Mouse (Mus musculus) forebrain, embryonic 12.5 days (tissue): ENCODE results near the gene Kctd20. TPM values are rescaled to one million over a fixed set of nuclear protein-coding genes. Genes with fewer than 3 reads are reported as not detected.
A peak's percentile ranks its signal among the peaks of the same experiment; 100 is the strongest.

ENCODE experiments used
- ATAC-seq: fragments of 200-750 bp; cut with Nextera tagmentation; 2 replicates; pipeline ENCODE4 v1.8.0; 2017; ENCODE audit warnings: moderate TSS enrichment; ENCODE audit not compliant: low FRiP score
- H3K27ac ChIP-seq: fragments of 300-500 bp; sonication (generic); 2 replicates; pipeline ENCODE4 v1.5.1; 2016; ENCODE audit warnings: mild to moderate bottlenecking
- H3K27me3 ChIP-seq: fragments of 300-500 bp; sonication (generic); 2 replicates; pipeline ENCODE4 v1.6.1; 2016; ENCODE audit warnings: mild to moderate bottlenecking
- H3K36me3 ChIP-seq: fragments of 300-500 bp; sonication (generic); replicated peaks from 2 replicates; pipeline ENCODE4 v1.6.1; 2016; ENCODE audit warnings: mild to moderate bottlenecking
- H3K4me1 ChIP-seq: fragments of 300-500 bp; sonication (generic); 2 replicates; pipeline ENCODE4 v1.6.1; 2016
- H3K4me2 ChIP-seq: fragments of 300-500 bp; sonication (generic); 2 replicates; pipeline ENCODE4 v1.6.1; 2016; ENCODE audit warnings: mild to moderate bottlenecking, moderate library complexity
- H3K4me3 ChIP-seq: fragments of 300-500 bp; sonication (generic); replicated peaks from 2 replicates; pipeline ENCODE4 v1.5.1; 2016; ENCODE audit warnings: mild to moderate bottlenecking
- H3K9ac ChIP-seq: fragments of 300-500 bp; sonication (generic); 2 replicates; pipeline ENCODE4 v1.6.1; 2016; ENCODE audit warnings: mild to moderate bottlenecking
- H3K9me3 ChIP-seq: fragments of 300-500 bp; sonication (generic); 2 replicates; pipeline ENCODE4 v1.6.1; 2016
- WGBS: fragments of 180-500 bp; shearing (Covaris S2); methylation state at CpG from one replicate; pipeline ENCODE4 v1.1.7; 2016; 5-methylcytosine and 5-hydroxymethylcytosine counted together
- polyA plus RNA-seq: library from polyadenylated mRNA; unstranded; fragments of >200 nt; fragmentation: Nextera tagmentation; extraction: Ambion mirVana; gene quantifications from 2 replicates; pipeline ENCODE4 v1.2.1, GENCODE M21; 2016

The Kctd20 gene
- polyA plus RNA-seq, 1 experiment from 2014 or later: 127 TPM

- peaks cover 78% of the 10 kb centered on the region for H3K36me3 ChIP-seq
- H3K9ac ChIP-seq: no peak overlapping the region
- no peaks in the 10 kb centered on the region for H3K9me3 ChIP-seq
- ATAC-seq: no peak
- no peaks in the 10 kb centered on the region for H3K27me3 ChIP-seq
- WGBS: 93% methylated on average over 10 of the region's 10 CpGs
- H3K27ac ChIP-seq: no peak overlapping the region
- no peak overlapping the region for H3K4me2 ChIP-seq
- H3K4me3 ChIP-seq: no peak overlapping the region
- H3K4me1 ChIP-seq: no peaks in the 10 kb centered on the region
Measured at GRCm38 (mm10) chr17:28961596-28961995, 9.8 kb downstream of the Kctd20 start.

GRCm38 (mm10) chr17:28967021-28967610 lies 15.4 kb downstream of the Kctd20 start:
- Histone ChIP-seq H3K27ac (no peak overlapping the region), H3K4me3 (no peak overlapping the region), H3K4me1 (no peaks in the 10 kb centered on the region), H3K27me3 (no peaks in the 10 kb centered on the region), H3K36me3 (peaks cover 99% of the 10 kb centered on the region), H3K4me2 (no peak overlapping the region), H3K9me3 (no peaks in the 10 kb centered on the region), H3K9ac (no peak overlapping the region)
- 84% methylated on average over 11 of the region's 11 CpGs for WGBS
- no peak for ATAC-seq

- H3K4me3 ChIP-seq: no peak overlapping the region
- H3K9me3 ChIP-seq: no peaks in the 10 kb centered on the region
- H3K36me3 ChIP-seq: peaks cover 99% of the 10 kb centered on the region
- H3K27me3 ChIP-seq: no peaks in the 10 kb centered on the region
- H3K9ac ChIP-seq: no peak overlapping the region
- no peak for ATAC-seq
- no peaks in the 10 kb centered on the region for H3K4me1 ChIP-seq
- H3K4me2 ChIP-seq: no peak overlapping the region
- H3K27ac ChIP-seq: no peak overlapping the region
Measured at GRCm38 (mm10) chr17:28970122-28970521, 18.4 kb downstream of the Kctd20 start.

- H3K4me3 ChIP-seq: no peak overlapping the region
- H3K4me2 ChIP-seq: no peak overlapping the region
- 96% methylated on average over 4 of the region's 4 CpGs for WGBS
- H3K9me3 ChIP-seq: no peaks in the 10 kb centered on the region
- peaks cover 85% of the 10 kb centered on the region for H3K36me3 ChIP-seq
- no peak overlapping the region for H3K9ac ChIP-seq
- H3K4me1 ChIP-seq: no peaks in the 10 kb centered on the region
- H3K27ac ChIP-seq: no peak overlapping the region
- no peak for ATAC-seq
- no peaks in the 10 kb centered on the region for H3K27me3 ChIP-seq
Measured at GRCm38 (mm10) chr17:28979091-28979490, 27.3 kb downstream of the Kctd20 start.

- Histone ChIP-seq H3K4me3 (no peak overlapping the region), H3K36me3 (peaks cover 80% of the 10 kb centered on the region), H3K9ac (no peak overlapping the region), H3K9me3 (no peaks in the 10 kb centered on the region), H3K4me2 (no peak overlapping the region), H3K27me3 (no peaks in the 10 kb centered on the region), H3K4me1 (no peaks in the 10 kb centered on the region), H3K27ac (no peak overlapping the region)
- 89% methylated on average over 4 of the region's 4 CpGs for WGBS
- no peak for ATAC-seq
Measured at GRCm38 (mm10) chr17:28981081-28981480, 29.3 kb downstream of the Kctd20 start.

- ATAC-seq: no peak
- H3K4me1 ChIP-seq: no peaks in the 10 kb centered on the region
- peaks cover 85% of the 10 kb centered on the region for H3K36me3 ChIP-seq
Measured at GRCm38 (mm10) chr17:28982591-28982990, 30.8 kb downstream of the Kctd20 start.

GRCm38 (mm10) chr17:28984724-28985420 lies 33.1 kb downstream of the Kctd20 start:
- Histone ChIP-seq H3K27ac (no peak overlapping the region), H3K4me3 (no peak overlapping the region), H3K9me3 (no peaks in the 10 kb centered on the region), H3K4me2 (no peak overlapping the region), H3K36me3 (peaks cover 86% of the 10 kb centered on the region), H3K27me3 (no peaks in the 10 kb centered on the region), H3K4me1 (no peaks in the 10 kb centered on the region), H3K9ac (no peak overlapping the region)
- 95% methylated on average over 1 of the region's 1 CpGs for WGBS
- no peak for ATAC-seq

More at GRCm38 (mm10) chr17:28982591-28982990, 30.8 kb downstream of the Kctd20 start:
- H3K4me2 ChIP-seq: no peak overlapping the region
- WGBS: 60% methylated on average over 4 of the region's 4 CpGs
- no peak overlapping the region for H3K27ac ChIP-seq
- no peaks in the 10 kb centered on the region for H3K9me3 ChIP-seq
- no peaks in the 10 kb centered on the region for H3K27me3 ChIP-seq
- H3K9ac ChIP-seq: no peak overlapping the region
- H3K4me3 ChIP-seq: no peak overlapping the region

GRCm38 (mm10) chr17:28986833-28987232 lies 35.1 kb downstream of the Kctd20 start:
- Histone ChIP-seq H3K4me3 (no peak overlapping the region), H3K36me3 (peaks cover 90% of the 10 kb centered on the region)

GRCm38 (mm10) chr17:28987713-28988112 lies 36.0 kb downstream of the Kctd20 start:
- Histone ChIP-seq H3K4me3 (no peak overlapping the region), H3K9me3 (no peaks in the 10 kb centered on the region), H3K9ac (no peak overlapping the region), H3K4me1 (peaks cover 7% of the 10 kb centered on the region; the same call in 1 of the 2 replicates), H3K27me3 (no peaks in the 10 kb centered on the region), H3K27ac (no peak overlapping the region), H3K4me2 (no peak overlapping the region), H3K36me3 (peaks cover 82% of the 10 kb centered on the region)
- WGBS: 59% methylated on average over 4 of the region's 4 CpGs
- no peak for ATAC-seq

More at GRCm38 (mm10) chr17:28986833-28987232, 35.1 kb downstream of the Kctd20 start:
- no peaks in the 10 kb centered on the region for H3K27me3 ChIP-seq
- peaks cover 6% of the 10 kb centered on the region; the same call in 1 of the 2 replicates for H3K4me1 ChIP-seq
- H3K27ac ChIP-seq: no peak overlapping the region
- no peak overlapping the region for H3K9ac ChIP-seq
- no peak for ATAC-seq
- no peaks in the 10 kb centered on the region for H3K9me3 ChIP-seq
- H3K4me2 ChIP-seq: no peak overlapping the region

GRCm38 (mm10) chr17:28988291-28988690 lies 36.5 kb downstream of the Kctd20 start:
- Histone ChIP-seq H3K27me3 (no peaks in the 10 kb centered on the region), H3K9ac (no peak overlapping the region), H3K36me3 (peaks cover 76% of the 10 kb centered on the region), H3K27ac (no peak overlapping the region), H3K4me3 (no peak overlapping the region), H3K9me3 (no peaks in the 10 kb centered on the region), H3K4me2 (no peak overlapping the region), H3K4me1 (peaks cover 7% of the 10 kb centered on the region; the same call in 1 of the 2 replicates)
- 91% methylated on average over 4 of the region's 4 CpGs for WGBS
- no peak for ATAC-seq

- H3K27ac ChIP-seq: no peak overlapping the region
Measured at GRCm38 (mm10) chr17:28988996-28989395, 37.2 kb downstream of the Kctd20 start.

GRCm38 (mm10) chr17:28990060-28990459 lies 38.3 kb downstream of the Kctd20 start:
- WGBS: 86% methylated on average over 4 of the region's 4 CpGs
- H3K4me1 ChIP-seq: peaks cover 7% of the 10 kb centered on the region; the same call in 1 of the 2 replicates
- no peak overlapping the region for H3K9ac ChIP-seq
- peaks cover 66% of the 10 kb centered on the region for H3K36me3 ChIP-seq
- H3K4me2 ChIP-seq: no peak overlapping the region
- no peak overlapping the region for H3K27ac ChIP-seq
- ATAC-seq: no peak
- no peaks in the 10 kb centered on the region for H3K9me3 ChIP-seq
- no peaks in the 10 kb centered on the region for H3K27me3 ChIP-seq
- no peak overlapping the region for H3K4me3 ChIP-seq

More at GRCm38 (mm10) chr17:28988996-28989395, 37.2 kb downstream of the Kctd20 start:
- no peak overlapping the region for H3K9ac ChIP-seq
- 89% methylated on average over 3 of the region's 3 CpGs for WGBS
- no peak overlapping the region for H3K4me2 ChIP-seq
- peaks cover 7% of the 10 kb centered on the region; the same call in 1 of the 2 replicates for H3K4me1 ChIP-seq
- ATAC-seq: no peak
- H3K9me3 ChIP-seq: no peaks in the 10 kb centered on the region
- no peak overlapping the region for H3K4me3 ChIP-seq
- peaks cover 69% of the 10 kb centered on the region for H3K36me3 ChIP-seq
- H3K27me3 ChIP-seq: no peaks in the 10 kb centered on the region

GRCm38 (mm10) chr17:28991286-28991685 lies 39.5 kb downstream of the Kctd20 start:
- H3K9ac ChIP-seq: 0 out of 2 replicates have a peak overlapping the region, but pooled peaks have one; percentile 17
- H3K9me3 ChIP-seq: no peaks in the 10 kb centered on the region
- no peaks in the 10 kb centered on the region for H3K27me3 ChIP-seq
- H3K27ac ChIP-seq: peak overlapping the region; percentile 65
- WGBS: 74% methylated on average over 9 of the region's 9 CpGs
- H3K4me2 ChIP-seq: peak overlapping the region; percentile 8; the same call in 1 of the 2 replicates
- no peak overlapping the region for H3K4me3 ChIP-seq
- no peak for ATAC-seq
- peaks cover 7% of the 10 kb centered on the region; the same call in 1 of the 2 replicates for H3K4me1 ChIP-seq
- H3K36me3 ChIP-seq: peaks cover 62% of the 10 kb centered on the region
